Mouse (Mus musculus) T-cell, adult 2 months (primary cell): ENCODE measurements around the gene Gm20890.
"Not testable (repeated sequence)": the region's sequence is repeated elsewhere in the genome, so short reads cannot be mapped to it uniquely, and the experiment has no call there.

Experiments
- DNase-seq: peaks from one replicate; pipeline ENCODE4 v3.0.0; 2022; ENCODE audit warnings: low spot score

Gene Gm20890

DNA sequence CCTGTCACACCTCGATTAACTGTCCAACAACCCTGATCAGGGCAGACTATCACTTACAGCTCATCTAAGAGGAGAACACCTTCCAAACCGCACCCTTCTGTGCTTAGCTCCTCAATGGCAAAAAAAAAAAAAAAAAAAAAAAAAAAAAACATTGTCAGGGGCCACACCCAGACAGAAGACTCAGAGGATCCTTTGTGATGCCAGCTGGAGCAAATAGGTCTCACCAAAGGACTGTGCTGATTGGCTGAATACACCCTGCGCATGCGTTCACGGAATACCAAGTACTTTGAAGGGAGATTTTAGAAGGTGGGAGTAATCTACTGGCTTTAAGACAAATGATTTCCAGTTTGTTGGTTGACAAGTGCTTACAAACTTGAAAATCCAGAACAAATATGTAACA is at the start of gene Gm20890:
Gene Gm20890 (minus strand): TSS at position 101 of the 400 bp plus-strand sequence.
- not testable (repeated sequence) for DNase-seq
